Mouse (Mus musculus): Measurements from ENCODE around the gene Pigl.
A peak's percentile ranks its signal among the peaks of the same experiment; 100 is the strongest.
"Not testable (repeated sequence)": the region's sequence is repeated elsewhere in the genome, so short reads cannot be mapped to it uniquely, and the experiment has no call there.

Gene Pigl

GRCm38 (mm10) chr11:62458276-62458724, at the start of gene Pigl, which contains the start of gene Ncor1:
Gene Pigl, plus strand, starts transcription at chr11:62458460.
Gene Ncor1, minus strand, starts transcription at chr11:62458541.
- DNase-seq = peak; percentile 89 to 90

DNA sequence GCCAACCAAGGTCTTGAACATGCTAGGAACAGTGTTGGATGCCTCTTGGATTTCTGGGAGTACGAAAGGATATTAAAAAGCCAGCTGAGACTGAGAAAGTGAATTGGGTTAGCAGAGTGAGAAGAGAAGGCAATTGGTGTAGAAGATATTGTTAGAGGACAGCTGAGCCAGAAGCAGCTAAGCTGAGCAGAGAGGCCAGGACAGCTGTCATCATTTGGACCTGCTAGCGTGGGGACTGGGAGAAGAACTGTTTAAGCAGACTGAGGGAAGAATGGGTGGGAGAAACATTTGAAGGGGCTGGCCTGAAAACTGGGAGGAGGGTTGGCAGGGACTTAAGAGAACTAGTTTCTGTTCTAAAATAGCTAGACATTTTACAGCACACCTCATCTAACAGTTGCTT, 49.4 kb upstream of the Pigl start:
- DNase-seq = no peak

DNA sequence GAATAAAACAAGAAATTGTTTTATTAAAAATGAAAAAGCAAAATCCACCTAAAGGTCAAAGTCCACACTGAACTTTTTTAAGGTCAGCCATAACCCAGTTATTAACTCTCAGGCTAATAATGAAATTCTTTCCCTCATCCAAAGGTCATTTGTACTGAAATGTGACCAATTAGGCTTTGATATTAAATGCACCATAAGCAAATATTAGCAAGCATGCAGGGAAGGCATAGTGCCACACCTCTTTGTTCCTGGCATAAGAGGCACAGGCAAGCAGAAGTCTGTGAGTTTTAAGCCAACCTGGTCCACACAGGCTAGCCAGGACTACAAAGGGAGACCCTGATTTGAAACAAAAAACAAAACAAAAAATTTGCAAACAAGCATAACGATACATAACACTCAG, 48.6 kb upstream of the Pigl start:
- DNase-seq = no peak

GRCm38 (mm10) chr11:62415026-62415425, 43.2 kb upstream of the Pigl start:
- DNase-seq = no peak

DNA sequence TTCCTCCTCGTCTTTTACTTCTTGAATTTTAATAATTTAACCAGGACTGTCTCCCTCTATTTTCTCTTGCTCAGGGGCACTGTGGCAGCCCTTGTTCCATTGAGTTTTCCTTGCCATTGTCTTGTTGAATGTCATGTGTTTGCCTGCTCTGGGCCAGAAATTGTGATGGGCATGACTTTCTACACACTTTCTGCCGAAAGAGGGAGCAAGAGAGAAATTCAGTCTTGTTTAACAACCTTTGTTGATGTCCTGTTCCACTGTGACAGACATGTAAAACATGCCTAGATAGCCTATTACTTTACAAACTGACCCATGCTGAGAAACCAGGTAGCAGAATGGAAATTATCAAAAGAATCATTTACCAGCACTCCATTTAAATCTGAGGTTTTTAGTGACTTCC, 33.7 kb upstream of the Pigl start:
- DNase-seq = peak in 1 of 2 experiments; percentile 17

DNA sequence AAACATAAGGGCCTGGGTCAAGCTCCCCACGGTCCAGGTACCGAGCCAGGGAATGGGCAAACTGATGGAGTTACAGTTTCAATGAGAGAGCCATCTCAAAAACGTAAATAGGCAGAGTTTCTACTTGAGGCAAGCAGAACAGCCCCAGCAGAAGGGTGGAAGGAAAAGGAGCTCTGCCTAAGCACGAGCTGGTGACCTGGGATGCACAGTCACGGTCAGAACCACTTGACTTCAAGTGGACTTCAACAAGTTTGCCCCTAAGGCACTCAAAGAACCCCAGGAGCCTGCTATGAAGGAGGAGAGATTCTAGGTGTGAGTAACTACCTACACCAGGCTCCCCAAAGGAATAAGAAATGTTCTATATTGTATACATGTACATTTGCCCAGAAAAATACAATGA, 32.0 kb upstream of the Pigl start:
- no peak for DNase-seq

DNA sequence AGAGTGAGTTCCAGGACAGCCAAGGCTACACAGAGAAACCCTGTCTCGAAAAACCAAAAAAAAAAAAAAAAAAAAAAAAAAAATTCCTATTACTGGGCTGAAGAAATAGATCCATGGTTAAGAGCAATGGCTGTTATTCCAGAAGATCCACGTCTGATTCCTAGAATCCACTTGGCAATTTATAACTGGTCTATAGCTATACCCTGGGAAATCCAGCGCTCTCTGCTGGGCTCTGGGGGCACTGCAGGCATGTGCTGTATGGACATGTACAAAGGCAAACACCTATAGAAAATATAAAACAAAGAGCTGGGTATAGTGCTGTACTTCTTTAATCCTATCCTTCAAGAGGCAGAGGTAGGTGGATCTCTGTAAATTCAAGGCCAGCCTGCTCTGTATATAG, 31.2 kb upstream of the Pigl start:
- peak in 1 of 2 experiments; percentile 38 for DNase-seq

DNA sequence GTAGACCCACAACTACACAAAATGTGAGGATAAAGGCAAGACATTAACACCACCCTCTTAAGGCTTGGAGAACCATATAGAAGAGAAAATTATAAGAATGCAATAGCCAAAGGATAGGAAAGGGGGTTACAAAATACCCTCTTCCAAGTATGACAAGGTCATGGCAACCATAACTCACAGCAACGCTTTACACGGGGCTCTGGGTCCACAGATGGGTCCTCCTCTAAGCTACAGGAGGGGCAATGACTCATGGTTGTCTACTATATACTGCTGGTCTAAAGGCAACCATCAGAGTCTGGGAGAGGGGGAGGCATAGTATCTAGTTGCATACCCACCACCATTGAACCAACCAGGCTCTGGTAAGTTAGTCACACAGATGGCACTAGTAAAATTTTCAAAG, 26.0 kb upstream of the Pigl start:
- no peak for DNase-seq

GRCm38 (mm10) chr11:62440670-62441315, 17.5 kb upstream of the Pigl start:
- no peak for DNase-seq

DNA sequence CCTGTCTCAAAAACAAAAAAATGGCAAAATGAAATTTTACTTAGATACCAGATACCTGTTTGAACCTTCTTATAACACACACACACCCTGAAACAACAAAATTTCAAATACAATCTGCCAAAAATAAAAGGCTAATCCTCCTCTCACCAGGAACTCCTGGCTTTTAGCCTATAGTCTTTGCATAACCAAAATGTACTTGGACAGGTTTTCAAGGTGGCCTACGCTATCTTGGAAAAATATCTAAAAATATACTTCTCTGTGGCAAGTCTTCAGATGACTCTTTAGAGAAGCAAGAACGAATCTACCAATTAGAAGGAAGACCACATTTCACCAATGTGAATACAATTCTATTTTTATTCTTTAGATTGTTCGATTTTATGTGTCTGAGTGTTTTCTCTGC, 12.5 kb upstream of the Pigl start:
- DNase-seq = peak in 1 of 2 experiments; percentile 40

DNA sequence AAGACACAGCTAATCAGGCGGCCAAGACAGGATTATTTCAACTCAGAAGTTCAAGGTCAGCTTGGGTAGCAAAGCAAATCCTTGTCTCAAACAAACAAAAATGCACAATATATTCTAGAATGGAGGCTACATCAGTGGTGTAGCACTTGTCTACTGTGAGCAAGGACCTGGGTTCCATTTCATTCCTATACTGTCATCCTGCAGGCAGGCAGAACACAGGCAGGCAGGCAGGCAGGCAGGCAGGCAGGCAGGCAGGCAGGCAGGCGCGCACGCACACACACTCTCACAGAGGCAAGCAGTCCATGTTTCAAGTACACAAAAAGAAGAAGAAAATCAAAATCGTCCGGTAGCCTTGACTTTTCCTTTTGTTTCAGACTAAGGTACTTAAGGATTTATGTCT, 9.3 kb upstream of the Pigl start:
- no peak for DNase-seq

- no peak for DNase-seq
These were observed 3.1 kb upstream of the Pigl start for GRCm38 (mm10) chr11:62455193-62455592.

- no peak for DNase-seq
These were observed 2.2 kb upstream of the Pigl start for GRCm38 (mm10) chr11:62456021-62456482.

DNA sequence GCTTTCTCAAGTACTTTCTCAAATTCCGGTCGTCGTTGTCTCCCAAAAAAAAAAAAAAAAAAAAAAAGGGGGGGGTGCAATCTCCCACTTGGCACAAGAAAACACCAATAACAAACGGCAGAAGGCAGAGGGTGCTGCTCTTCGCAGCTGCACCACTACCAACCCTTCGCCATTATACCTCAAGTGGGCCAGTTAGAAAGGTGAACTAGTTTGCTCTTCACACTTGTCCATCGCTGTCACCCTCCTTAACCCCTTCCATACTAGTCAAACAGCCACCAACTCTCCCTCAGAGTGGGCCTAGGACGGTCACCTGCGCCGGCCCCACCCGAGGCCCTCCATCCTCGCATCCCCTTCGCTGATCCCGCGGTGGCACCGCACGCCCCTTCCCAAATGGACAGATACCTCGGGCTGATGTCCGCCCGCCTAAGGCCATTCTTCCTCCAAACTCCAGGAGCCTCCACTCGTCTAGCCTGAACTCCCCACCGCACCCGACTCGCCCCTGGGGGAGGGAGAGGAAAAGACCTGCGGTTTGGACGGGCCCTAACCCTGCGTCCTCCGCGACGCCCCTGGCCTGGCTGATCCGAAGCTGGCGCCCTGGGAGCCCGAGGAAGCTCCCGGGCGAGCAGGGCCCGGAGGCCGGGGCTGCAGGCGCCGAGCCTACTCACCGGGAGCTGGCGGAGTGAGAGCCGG, 1.6 kb upstream of the Pigl start:
- peak; percentile 55 to 61 for DNase-seq

DNA sequence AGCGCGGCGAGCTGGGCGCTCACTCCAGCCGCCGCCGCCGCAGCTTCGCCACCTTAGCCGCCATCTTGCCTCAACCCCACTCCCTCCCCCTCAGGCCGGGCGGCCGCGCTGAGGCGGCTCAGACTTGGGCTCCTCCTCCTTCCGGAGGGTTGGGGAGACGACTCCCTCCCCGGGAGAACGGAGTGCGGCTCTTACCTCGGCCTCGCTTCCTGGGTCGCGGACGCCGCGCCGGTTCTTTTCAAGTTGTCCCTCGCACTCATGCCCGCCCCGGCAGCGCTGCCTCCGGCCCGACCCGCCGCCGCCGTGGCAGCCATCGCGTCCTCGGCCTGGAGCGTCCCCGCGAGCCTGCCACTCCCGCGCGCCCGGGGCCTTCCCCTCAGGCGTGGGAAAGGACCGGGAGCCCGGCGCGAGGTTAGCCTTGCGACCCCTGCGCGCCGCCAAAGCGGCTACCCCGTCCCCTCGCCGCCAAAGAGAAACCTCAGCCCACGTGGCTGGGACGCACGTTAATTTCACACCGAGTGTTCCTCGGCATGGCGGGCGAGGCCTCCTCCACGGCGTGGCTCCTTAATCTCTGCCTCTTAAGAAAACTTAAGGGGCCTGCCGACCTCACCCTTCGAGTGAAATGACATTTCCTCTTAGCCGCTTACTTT, 894 bp upstream of the Pigl start:
- DNase-seq = peak; percentile 89

DNA sequence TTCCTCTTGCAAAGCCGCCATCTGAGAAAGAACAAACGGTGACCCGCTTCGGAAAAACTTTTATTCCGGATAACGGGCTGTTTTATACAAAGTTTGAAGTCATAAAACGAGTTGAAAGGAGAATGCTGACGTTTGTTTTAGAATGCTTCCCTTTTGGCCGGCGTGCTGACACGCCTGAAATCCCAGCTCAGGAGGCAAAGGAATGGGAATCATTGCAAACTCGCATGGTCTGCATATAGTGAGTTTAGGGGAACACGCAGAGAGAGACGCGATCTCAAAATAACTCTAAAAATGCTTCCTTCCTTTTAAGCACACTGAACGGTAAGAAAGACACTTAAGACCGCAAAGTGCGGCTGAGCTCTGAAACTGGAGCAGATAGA, 379 bp upstream of the Pigl start:
- no peak for DNase-seq

GRCm38 (mm10) chr11:62458780-62459179, 520 bp downstream of the Pigl start:
- DNase-seq = no peak

- DNase-seq = not testable (repeated sequence)
These were observed 4.3 kb downstream of the Pigl start for GRCm38 (mm10) chr11:62462529-62462928.

GRCm38 (mm10) chr11:62463225-62463915, 5.1 kb downstream of the Pigl start:
- DNase-seq = no peak

DNA sequence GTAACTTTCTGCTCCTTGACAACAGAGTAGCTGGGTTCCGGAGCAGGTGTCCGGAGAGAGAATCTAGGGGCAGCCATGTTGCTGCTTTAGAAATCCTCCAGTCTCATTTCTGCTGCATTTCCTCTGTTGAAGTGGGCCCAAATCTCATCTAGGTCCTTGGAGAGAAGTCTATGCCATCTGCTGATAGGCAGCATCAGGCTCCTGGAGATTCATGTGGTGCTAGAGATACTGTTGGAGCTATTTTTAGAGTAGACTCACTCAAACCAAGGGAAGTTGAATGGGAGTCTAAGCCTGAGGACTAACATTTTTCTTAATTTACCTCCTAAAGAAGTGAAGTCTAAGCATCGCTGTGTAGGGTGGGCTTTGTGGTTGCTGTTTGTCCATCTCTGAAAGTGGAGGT, 6.4 kb downstream of the Pigl start:
- DNase-seq = no peak

DNA sequence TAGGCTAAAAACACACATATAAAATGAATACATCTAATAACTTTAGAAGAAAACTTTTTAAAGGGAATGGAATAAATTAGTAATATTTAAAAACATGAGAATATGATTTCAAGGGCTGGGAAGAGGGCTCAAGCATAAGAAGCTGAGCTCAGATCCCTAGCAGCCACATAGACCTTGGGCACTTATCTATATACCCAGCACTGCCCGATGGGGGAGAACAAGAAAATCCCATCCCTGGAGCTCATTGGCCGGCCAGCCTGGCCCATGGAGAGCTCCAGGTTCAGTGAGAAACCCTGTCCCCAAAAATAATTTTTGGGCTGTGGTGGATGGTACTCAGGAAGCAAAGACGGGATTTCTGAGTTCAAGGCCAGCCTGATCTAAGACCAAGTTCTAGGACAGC, 7.6 kb downstream of the Pigl start:
- no peak for DNase-seq

- no peak for DNase-seq
These were observed 8.3 kb downstream of the Pigl start for GRCm38 (mm10) chr11:62466546-62466945.

- DNase-seq = not testable (repeated sequence)
These were observed 9.0 kb downstream of the Pigl start for GRCm38 (mm10) chr11:62467289-62467688.
